Mouse (Mus musculus): ENCODE measurements around the gene Hspa1a.

DNA sequence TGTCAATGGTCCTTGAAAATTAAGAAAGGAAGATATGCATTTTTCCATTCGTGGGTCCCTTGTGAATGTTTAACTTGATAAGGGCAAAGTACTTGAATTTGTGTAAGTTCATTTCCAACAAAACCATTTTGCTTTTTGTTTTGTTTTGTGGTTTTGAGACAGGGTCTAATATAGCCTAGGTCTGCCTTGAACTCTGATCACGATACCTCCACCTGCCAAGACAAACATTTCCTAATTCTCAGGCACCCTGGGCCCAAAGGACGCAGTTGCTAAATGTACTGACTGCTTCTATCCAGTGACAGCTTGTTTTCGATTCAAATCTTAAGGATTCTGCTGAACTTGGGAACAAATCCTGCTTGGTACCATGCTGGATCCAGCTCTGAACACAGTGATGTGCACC, 7.7 kb upstream of the Hspa1a start:
- TF ChIP-seq CTCF (IDR thresholded peaks at IDR 0.05; ENCODE audit: low read depth, low read length) (no peak), TAL1 (conservative IDR thresholded peaks at IDR 0.05; ENCODE audit: low read depth, low read length) (no peak), POLR2AphosphoS5 (IDR thresholded peaks at IDR 0.05; ENCODE audit: insufficient replicate concordance, low read depth, low read length) (no peak), GATA1 (IDR thresholded peaks at IDR 0.05; ENCODE audit: borderline replicate concordance, low read length) (no peak), GATA2 (IDR thresholded peaks at IDR 0.05; ENCODE audit: borderline replicate concordance, low read depth, low read length) (no peak)
